Mouse (Mus musculus) testis, adult 2 months (tissue): ENCODE measurements around the gene Gm10645.

Experiments used
- CTCF ChIP-seq: fragments of 200-500 bp; IDR thresholded peaks from 2 replicates; pipeline ENCODE4 v1.5.1; 2012; ENCODE audit warnings: low read depth, mild to moderate bottlenecking, inconsistent platforms, low read length, moderate library complexity; ENCODE audit not compliant: control insufficient read depth, insufficient read depth, insufficient replicate concordance
- POLR2A ChIP-seq: fragments of 200-500 bp; IDR thresholded peaks from 2 replicates; pipeline ENCODE4 v1.6.1; 2012; ENCODE audit warnings: low read depth, mild to moderate bottlenecking, inconsistent platforms, low read length, moderate library complexity; ENCODE audit not compliant: control insufficient read depth

DNA sequence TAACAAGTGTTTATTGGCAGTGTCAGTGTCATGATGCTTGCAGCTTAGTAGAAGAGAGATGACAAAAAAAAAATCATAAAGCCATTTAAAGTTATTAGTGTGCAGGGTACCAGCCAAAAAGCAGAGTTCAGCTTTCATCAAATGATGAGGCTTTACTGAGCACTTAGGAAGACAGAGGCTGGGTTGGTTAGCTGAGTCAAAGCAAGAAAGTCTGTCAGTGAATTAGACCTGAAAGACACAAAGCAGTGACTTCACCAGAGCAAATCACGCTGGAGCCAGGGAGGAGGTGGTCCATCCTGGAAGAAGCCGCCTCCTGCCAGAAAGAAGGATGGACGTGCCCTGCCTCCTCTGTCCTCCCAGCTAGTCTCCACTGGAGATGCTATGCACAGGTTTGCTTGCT, 2.0 kb upstream of the Gm10645 start:
- TF ChIP-seq CTCF (no peak), POLR2A (no peak)
